Mouse (Mus musculus): ENCODE measurements around the gene Lactb. TPM values are rescaled to one million over a fixed set of nuclear protein-coding genes. Genes with fewer than 3 reads are reported as not detected.
"Not testable (repeated sequence)": the region's sequence is repeated elsewhere in the genome, so short reads cannot be mapped to it uniquely, and the experiment has no call there.

Lactb gene
- polyA plus RNA-seq, 2 experiments, result 10.1 to 10.9 TPM

DNA sequence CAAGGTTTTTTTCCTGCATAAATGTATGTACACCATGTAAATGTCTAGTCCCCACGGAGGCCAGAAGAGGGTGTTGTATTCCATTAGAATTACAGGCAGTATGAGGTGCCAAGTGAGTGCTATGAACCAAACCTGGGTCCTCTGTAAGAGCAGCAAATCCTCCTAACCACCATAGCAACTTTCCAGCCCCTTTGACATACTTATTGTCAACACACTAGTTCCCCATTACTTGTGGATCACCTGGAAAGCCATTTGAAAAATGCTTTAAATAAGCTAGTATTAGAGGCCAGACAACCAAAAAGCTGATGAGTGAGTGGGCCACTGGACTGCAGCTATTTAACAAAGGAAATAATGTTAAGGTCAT lies 57.4 kb downstream of the Lactb start:
- peak overlapping the region; percentile 65 for H3K4me3 ChIP-seq (replicated peaks; ENCODE audit: low read length)
- WGBS, result 71% methylated on average over 1 of the region's 1 CpGs
- no peak overlapping the region for H3K27ac ChIP-seq (replicated peaks; ENCODE audit: low read depth, low read length)
- DNase-seq (ENCODE audit: low spot score) (no peak), ATAC-seq (ENCODE audit: low FRiP score, low read depth) (no peak)
- no peaks in the 10 kb centered on the region for H3K9me3 ChIP-seq (ENCODE audit: control insufficient read depth, low read length)
- H3K27me3 ChIP-seq (ENCODE audit: control insufficient read depth, insufficient read depth, low read length), result no peaks in the 10 kb centered on the region
- no peak overlapping the region for H3K9ac ChIP-seq (ENCODE audit: low read depth, low read length, severe bottlenecking)
- no peak for TF ChIP-seq POLR2A (IDR thresholded peaks at IDR 0.05; ENCODE audit: borderline replicate concordance, extremely low read depth, insufficient read depth, insufficient read length)
- H3K4me2 ChIP-seq (replicated peaks; ENCODE audit: low read depth, low read length, severe bottlenecking), result peak overlapping the region; percentile 79
- H3K36me3 ChIP-seq (ENCODE audit: control insufficient read depth, insufficient read depth, low read length), result no peaks in the 10 kb centered on the region
- peaks cover 10% of the 10 kb centered on the region for H3K4me1 ChIP-seq (ENCODE audit: control insufficient read depth, insufficient read depth, low read length)

DNA sequence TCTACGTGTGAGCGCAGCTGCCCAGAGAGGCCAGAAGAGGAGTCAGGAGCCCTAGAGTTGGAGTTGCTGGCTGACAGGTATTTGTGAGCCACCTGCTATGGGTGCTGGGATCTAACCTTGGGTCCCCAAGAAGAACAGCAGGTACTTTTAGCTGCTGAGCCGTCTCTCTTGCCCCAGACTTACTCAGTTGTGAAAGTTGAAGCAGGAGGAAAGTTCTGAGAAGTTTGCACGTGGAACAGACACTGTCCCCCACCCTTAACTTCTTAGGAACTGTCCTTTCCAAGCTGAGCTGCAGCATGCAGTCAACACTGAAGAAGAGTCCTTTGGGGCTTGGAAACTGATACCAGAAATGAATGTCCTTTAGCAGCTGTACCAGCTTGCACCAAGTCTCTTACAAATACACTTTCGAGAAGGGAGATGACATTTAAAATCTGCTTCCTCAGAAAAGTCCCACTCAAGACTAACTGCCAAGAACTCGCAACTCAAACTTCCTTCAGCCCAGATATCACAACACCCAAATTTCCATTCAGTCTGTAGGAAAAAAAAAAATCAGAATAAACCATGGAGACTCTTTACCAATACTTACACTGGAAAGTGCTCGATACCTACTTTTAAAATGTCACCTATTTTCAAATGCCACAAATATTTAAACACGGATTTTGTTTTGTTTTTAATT lies 57.9 kb downstream of the Lactb start:
- WGBS, result 79% methylated on average over 8 of the region's 8 CpGs
- Histone ChIP-seq H3K27ac (replicated peaks; ENCODE audit: low read depth, low read length) (0 out of 2 replicates have a peak overlapping the region, but pooled peaks have one; percentile 13), H3K36me3 (ENCODE audit: control insufficient read depth, insufficient read depth, low read length) (no peaks in the 10 kb centered on the region), H3K9me3 (ENCODE audit: control insufficient read depth, low read length) (no peaks in the 10 kb centered on the region), H3K4me1 (ENCODE audit: control insufficient read depth, insufficient read depth, low read length) (peaks cover 10% of the 10 kb centered on the region), H3K27me3 (ENCODE audit: control insufficient read depth, insufficient read depth, low read length) (no peaks in the 10 kb centered on the region), H3K9ac (ENCODE audit: low read depth, low read length, severe bottlenecking) (no peak overlapping the region), H3K4me3 (replicated peaks; ENCODE audit: low read length) (no peak overlapping the region), H3K4me2 (replicated peaks; ENCODE audit: low read depth, low read length, severe bottlenecking) (no peak overlapping the region)
- no peak for ATAC-seq (ENCODE audit: low FRiP score, low read depth)
- no peak for DNase-seq (ENCODE audit: low spot score)
- no peak for TF ChIP-seq POLR2A (IDR thresholded peaks at IDR 0.05; ENCODE audit: borderline replicate concordance, extremely low read depth, insufficient read depth, insufficient read length)

DNA sequence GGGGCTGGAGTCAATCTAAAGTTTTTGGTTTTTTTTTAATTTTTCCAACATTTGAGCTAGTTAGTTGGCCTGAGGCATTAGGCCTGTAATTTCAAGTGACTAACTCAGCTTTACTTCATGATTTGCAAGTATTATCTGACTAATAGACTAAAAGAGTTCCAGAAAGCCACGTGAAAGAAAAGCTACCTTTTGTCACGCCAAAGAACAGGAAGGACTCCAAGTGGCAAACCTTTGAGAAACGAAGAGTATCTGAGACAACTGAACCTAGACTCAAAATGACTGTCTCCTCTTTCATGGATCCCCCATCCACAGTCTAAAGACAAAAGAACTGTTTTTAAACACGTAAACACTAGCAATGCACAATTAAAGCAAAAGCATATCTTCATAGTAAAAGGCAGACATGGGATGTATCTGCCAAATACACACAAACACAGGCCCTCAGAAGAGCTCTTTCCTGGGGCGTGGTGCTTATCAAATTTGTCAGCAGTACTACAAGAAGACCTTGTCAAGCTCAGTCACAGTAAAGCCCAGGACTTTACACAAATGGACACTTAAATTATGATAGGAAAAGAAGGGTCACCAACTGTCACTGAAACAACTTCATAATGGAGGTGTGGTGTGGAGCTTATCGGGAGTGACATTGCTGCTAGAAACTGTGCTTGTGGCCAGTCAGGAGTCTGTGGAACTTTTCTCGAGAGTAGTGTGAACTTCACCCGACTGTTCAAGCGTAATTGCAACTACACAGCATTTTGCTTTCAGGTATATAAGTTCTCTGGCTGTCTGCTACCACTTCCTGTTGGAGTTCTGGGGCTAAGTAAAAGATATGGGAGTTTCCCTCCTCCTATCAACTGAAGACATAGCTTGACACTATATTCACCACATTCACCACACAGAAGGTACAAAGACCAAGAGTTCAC lies 59.2 kb downstream of the Lactb start:
- no peak for ATAC-seq (ENCODE audit: low FRiP score, low read depth)
- TF ChIP-seq POLR2A (IDR thresholded peaks at IDR 0.05; ENCODE audit: borderline replicate concordance, extremely low read depth, insufficient read depth, insufficient read length), result no peak
- Histone ChIP-seq H3K27me3 (ENCODE audit: control insufficient read depth, insufficient read depth, low read length) (no peaks in the 10 kb centered on the region), H3K27ac (replicated peaks; ENCODE audit: low read depth, low read length) (no peak overlapping the region), H3K4me2 (replicated peaks; ENCODE audit: low read depth, low read length, severe bottlenecking) (no peak overlapping the region), H3K4me1 (ENCODE audit: control insufficient read depth, insufficient read depth, low read length) (peaks cover 10% of the 10 kb centered on the region), H3K4me3 (replicated peaks; ENCODE audit: low read length) (no peak overlapping the region), H3K36me3 (ENCODE audit: control insufficient read depth, insufficient read depth, low read length) (no peaks in the 10 kb centered on the region), H3K9ac (ENCODE audit: low read depth, low read length, severe bottlenecking) (no peak overlapping the region), H3K9me3 (ENCODE audit: control insufficient read depth, low read length) (no peaks in the 10 kb centered on the region)
- DNase-seq (ENCODE audit: low spot score), result no peak
- 86% methylated on average over 9 of the region's 9 CpGs for WGBS

DNA sequence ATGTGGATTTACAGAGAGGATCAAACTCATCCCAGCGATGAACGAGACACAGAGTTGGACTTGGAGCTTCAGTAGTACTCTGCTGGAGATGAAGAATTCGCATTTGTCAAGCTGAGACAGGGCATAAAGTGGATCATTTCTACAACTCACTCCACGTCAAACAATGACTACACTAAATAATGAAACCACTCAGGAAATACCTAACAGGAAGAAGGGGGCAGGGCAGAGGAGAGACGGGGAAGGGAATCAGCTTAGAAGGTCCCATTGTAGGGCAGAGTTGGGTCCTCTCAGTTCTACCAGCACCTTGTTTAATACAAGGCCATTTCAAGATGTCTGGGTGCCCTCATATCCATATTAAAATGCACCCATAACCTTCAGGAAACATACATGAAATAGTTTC lies 59.9 kb downstream of the Lactb start:
- no peaks in the 10 kb centered on the region for H3K36me3 ChIP-seq (ENCODE audit: control insufficient read depth, insufficient read depth, low read length)
- no peak overlapping the region for H3K9ac ChIP-seq (ENCODE audit: low read depth, low read length, severe bottlenecking)
- no peak for TF ChIP-seq POLR2A (IDR thresholded peaks at IDR 0.05; ENCODE audit: borderline replicate concordance, extremely low read depth, insufficient read depth, insufficient read length)
- DNase-seq (ENCODE audit: low spot score), result no peak
- 88% methylated on average over 5 of the region's 5 CpGs for WGBS
- no peak for ATAC-seq (ENCODE audit: low FRiP score, low read depth)
- no peaks in the 10 kb centered on the region for H3K9me3 ChIP-seq (ENCODE audit: control insufficient read depth, low read length)
- peaks cover 10% of the 10 kb centered on the region for H3K4me1 ChIP-seq (ENCODE audit: control insufficient read depth, insufficient read depth, low read length)
- H3K27ac ChIP-seq (replicated peaks; ENCODE audit: low read depth, low read length), result no peak overlapping the region
- no peak overlapping the region for H3K4me2 ChIP-seq (replicated peaks; ENCODE audit: low read depth, low read length, severe bottlenecking)
- H3K4me3 ChIP-seq (replicated peaks; ENCODE audit: low read length), result no peak overlapping the region
- no peaks in the 10 kb centered on the region for H3K27me3 ChIP-seq (ENCODE audit: control insufficient read depth, insufficient read depth, low read length)

DNA sequence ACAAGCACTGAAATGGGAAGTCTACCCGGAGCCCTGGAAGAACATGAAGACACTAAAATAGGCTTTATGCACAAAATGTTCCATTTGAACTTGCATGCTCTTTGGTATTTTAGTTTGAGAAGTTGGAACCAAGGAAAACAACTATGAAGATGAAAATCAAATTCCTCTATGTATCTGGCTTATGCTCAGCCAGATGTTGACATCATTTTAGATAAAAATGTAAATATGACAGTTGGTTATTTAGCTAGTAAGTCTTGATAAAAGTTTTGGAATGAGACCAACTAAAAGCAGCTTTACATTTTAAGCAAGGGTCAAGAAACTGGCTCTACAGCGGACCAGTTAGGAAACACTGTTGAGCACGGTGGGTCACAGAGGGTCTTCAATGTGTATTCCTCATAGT lies 60.7 kb downstream of the Lactb start:
- Histone ChIP-seq H3K4me1 (ENCODE audit: control insufficient read depth, insufficient read depth, low read length) (peaks cover 10% of the 10 kb centered on the region), H3K4me2 (replicated peaks; ENCODE audit: low read depth, low read length, severe bottlenecking) (no peak overlapping the region), H3K27ac (replicated peaks; ENCODE audit: low read depth, low read length) (no peak overlapping the region), H3K36me3 (ENCODE audit: control insufficient read depth, insufficient read depth, low read length) (no peaks in the 10 kb centered on the region), H3K27me3 (ENCODE audit: control insufficient read depth, insufficient read depth, low read length) (no peaks in the 10 kb centered on the region), H3K4me3 (replicated peaks; ENCODE audit: low read length) (no peak overlapping the region), H3K9ac (ENCODE audit: low read depth, low read length, severe bottlenecking) (no peak overlapping the region), H3K9me3 (ENCODE audit: control insufficient read depth, low read length) (no peaks in the 10 kb centered on the region)
- WGBS, result 97% methylated on average over 3 of the region's 3 CpGs
- DNase-seq (ENCODE audit: low spot score), result no peak
- TF ChIP-seq POLR2A (IDR thresholded peaks at IDR 0.05; ENCODE audit: borderline replicate concordance, extremely low read depth, insufficient read depth, insufficient read length), result no peak
- no peak for ATAC-seq (ENCODE audit: low FRiP score, low read depth)

DNA sequence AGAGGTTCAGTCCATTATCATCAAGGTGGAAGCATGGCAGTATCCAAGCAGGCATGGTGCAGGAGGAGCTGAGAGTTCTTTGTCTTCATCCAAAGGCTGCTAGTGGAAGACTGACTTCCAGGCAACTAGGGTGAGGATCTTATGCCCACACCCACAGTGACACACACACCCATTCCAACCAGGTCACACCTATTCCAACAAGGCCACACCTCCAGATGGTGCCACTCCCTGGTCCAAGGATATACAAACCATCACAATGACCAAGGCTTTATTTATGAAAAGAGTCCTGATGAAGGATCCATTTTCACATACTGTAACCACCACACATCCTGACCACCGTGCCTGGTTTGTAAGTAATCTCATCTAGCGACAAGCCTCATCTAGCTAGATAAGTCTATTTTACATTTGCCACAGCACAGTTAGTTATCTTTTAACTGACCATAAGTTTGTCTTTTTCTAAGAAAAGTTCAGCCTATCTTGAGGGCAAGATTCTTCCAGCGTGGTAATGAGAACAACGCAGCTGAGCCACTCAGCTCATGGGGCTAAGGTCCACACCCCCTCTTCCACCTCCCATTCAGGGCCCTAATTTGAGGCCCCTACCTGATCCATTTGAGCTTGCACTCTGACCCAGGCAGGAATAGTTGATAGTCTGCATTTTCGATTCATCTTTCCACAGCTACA lies 61.9 kb downstream of the Lactb start:
- H3K4me2 ChIP-seq (replicated peaks; ENCODE audit: low read depth, low read length, severe bottlenecking); H3K4me1 ChIP-seq (ENCODE audit: control insufficient read depth, insufficient read depth, low read length); DNase-seq (ENCODE audit: low spot score); H3K9me3 ChIP-seq (ENCODE audit: control insufficient read depth, low read length); H3K36me3 ChIP-seq (ENCODE audit: control insufficient read depth, insufficient read depth, low read length); H3K27me3 ChIP-seq (ENCODE audit: control insufficient read depth, insufficient read depth, low read length); ATAC-seq (ENCODE audit: low FRiP score, low read depth); H3K4me3 ChIP-seq (replicated peaks; ENCODE audit: low read length); H3K9ac ChIP-seq (ENCODE audit: low read depth, low read length, severe bottlenecking); H3K27ac ChIP-seq (replicated peaks; ENCODE audit: low read depth, low read length): not testable (repeated sequence)
- WGBS, result 88% methylated on average over 5 of the region's 5 CpGs
